Mouse (Mus musculus): ENCODE measurements around the gene Flt3. TPM values are rescaled to one million over a fixed set of nuclear protein-coding genes. Genes with fewer than 3 reads are reported as not detected.
A peak's percentile ranks its signal among the peaks of the same experiment; 100 is the strongest.

Flt3 gene
- polyA plus RNA-seq, 1 experiment from 2014 or later: 0.04 TPM

DNA sequence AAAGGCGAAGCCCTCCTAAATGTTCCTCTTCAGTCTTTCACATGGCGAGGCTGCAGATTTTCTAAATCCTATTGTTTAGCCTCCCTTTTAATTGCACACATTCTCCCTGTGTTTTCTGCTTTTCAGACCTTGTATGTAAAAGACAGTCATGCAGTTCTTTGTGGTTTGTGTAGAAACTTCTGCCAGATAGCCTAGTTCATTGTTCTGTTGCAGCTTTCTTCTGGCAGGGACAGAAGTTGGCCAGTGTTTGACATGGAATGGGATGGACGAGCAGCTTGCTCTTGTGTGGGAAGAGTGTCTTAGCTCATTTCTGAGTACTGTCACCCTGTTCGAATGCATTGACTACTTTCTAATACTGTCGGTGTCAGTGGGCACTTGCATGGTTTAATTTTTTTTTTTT, 36.2 kb upstream of the Flt3 start:
- H3K9ac ChIP-seq (ENCODE audit: low read length): no peak overlapping the region

GRCm38 (mm10) chr5:147435751-147436150, 35.5 kb upstream of the Flt3 start:
- H3K4me1 ChIP-seq (ENCODE audit: control insufficient read depth, insufficient read depth, low read length): peaks cover 29% of the 10 kb centered on the region
- H3K4me3 ChIP-seq (ENCODE audit: low read depth, low read length): no peak overlapping the region
- H3K4me2 ChIP-seq (ENCODE audit: low read length): no peak overlapping the region
- DNase-seq (ENCODE audit: low spot score) (no peak), ATAC-seq (no peak)
- no peaks in the 10 kb centered on the region for H3K36me3 ChIP-seq (ENCODE audit: control insufficient read depth, insufficient read depth, low read length)
- no peak overlapping the region for H3K27ac ChIP-seq (ENCODE audit: low read depth, low read length)
- no peaks in the 10 kb centered on the region for H3K9me3 ChIP-seq (replicated peaks; ENCODE audit: control insufficient read depth, low read length)
- H3K27me3 ChIP-seq (replicated peaks; ENCODE audit: control insufficient read depth, insufficient read depth, low read length): no peaks in the 10 kb centered on the region
- 80% methylated on average over 2 of the region's 2 CpGs for WGBS
- no peak overlapping the region for H3K9ac ChIP-seq (ENCODE audit: low read length)

More for the DNA sequence above, 36.2 kb upstream of the Flt3 start:
- DNase-seq (ENCODE audit: low spot score) (no peak), ATAC-seq (no peak)
- H3K27ac ChIP-seq (ENCODE audit: low read depth, low read length): no peak overlapping the region; the same call in 1 of the 2 replicates
- peaks cover 28% of the 10 kb centered on the region for H3K4me1 ChIP-seq (ENCODE audit: control insufficient read depth, insufficient read depth, low read length)
- H3K27me3 ChIP-seq (replicated peaks; ENCODE audit: control insufficient read depth, insufficient read depth, low read length): no peaks in the 10 kb centered on the region
- no peak overlapping the region for H3K4me2 ChIP-seq (ENCODE audit: low read length)
- H3K36me3 ChIP-seq (ENCODE audit: control insufficient read depth, insufficient read depth, low read length): no peaks in the 10 kb centered on the region
- H3K9me3 ChIP-seq (replicated peaks; ENCODE audit: control insufficient read depth, low read length): no peaks in the 10 kb centered on the region
- 43% methylated on average over 5 of the region's 5 CpGs for WGBS
- H3K4me3 ChIP-seq (ENCODE audit: low read depth, low read length): no peak overlapping the region

DNA sequence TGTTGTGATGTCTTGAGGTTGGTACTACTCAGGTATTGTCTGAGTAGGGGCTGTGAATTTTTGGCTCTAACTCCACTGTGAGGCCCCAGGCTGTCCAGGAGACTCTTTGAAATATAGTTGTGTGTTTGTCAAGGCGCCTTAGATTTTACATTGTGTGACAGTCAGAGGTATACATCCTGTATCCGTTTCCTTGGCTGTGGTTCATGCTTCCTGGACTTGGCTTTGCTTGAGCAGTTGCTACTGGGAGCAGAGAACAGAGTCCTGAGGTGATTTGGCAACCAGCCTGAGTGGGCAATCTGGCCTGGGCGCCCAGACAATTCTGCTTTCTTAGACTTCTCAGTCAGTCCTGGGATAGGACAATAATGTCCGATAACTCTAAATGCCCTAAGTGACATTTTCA, 34.9 kb upstream of the Flt3 start:
- Histone ChIP-seq H3K36me3 (ENCODE audit: control insufficient read depth, insufficient read depth, low read length) (no peaks in the 10 kb centered on the region), H3K4me3 (ENCODE audit: low read depth, low read length) (no peak overlapping the region), H3K4me2 (ENCODE audit: low read length) (no peak overlapping the region), H3K4me1 (ENCODE audit: control insufficient read depth, insufficient read depth, low read length) (peaks cover 29% of the 10 kb centered on the region), H3K27ac (ENCODE audit: low read depth, low read length) (no peak overlapping the region), H3K9me3 (replicated peaks; ENCODE audit: control insufficient read depth, low read length) (no peaks in the 10 kb centered on the region), H3K9ac (ENCODE audit: low read length) (no peak overlapping the region), H3K27me3 (replicated peaks; ENCODE audit: control insufficient read depth, insufficient read depth, low read length) (no peaks in the 10 kb centered on the region)
- no peak for ATAC-seq
- DNase-seq (ENCODE audit: low spot score): peak; percentile 46
- WGBS: 56% methylated on average over 4 of the region's 4 CpGs

GRCm38 (mm10) chr5:147432927-147433326, 32.6 kb upstream of the Flt3 start:
- no peaks in the 10 kb centered on the region for H3K9me3 ChIP-seq (replicated peaks; ENCODE audit: control insufficient read depth, low read length)
- no peak overlapping the region for H3K27ac ChIP-seq (ENCODE audit: low read depth, low read length)
- no peaks in the 10 kb centered on the region for H3K27me3 ChIP-seq (replicated peaks; ENCODE audit: control insufficient read depth, insufficient read depth, low read length)
- WGBS: 89% methylated on average over 8 of the region's 8 CpGs
- H3K4me1 ChIP-seq (ENCODE audit: control insufficient read depth, insufficient read depth, low read length): peaks cover 29% of the 10 kb centered on the region
- no peaks in the 10 kb centered on the region for H3K36me3 ChIP-seq (ENCODE audit: control insufficient read depth, insufficient read depth, low read length)
- no peak overlapping the region for H3K4me2 ChIP-seq (ENCODE audit: low read length)
- H3K9ac ChIP-seq (ENCODE audit: low read length): no peak overlapping the region
- no peak for DNase-seq (ENCODE audit: low spot score)
- no peak overlapping the region for H3K4me3 ChIP-seq (ENCODE audit: low read depth, low read length)
- no peak for ATAC-seq

- 1% methylated on average over 32 of the region's 68 CpGs for WGBS
These were observed 30.9 kb upstream of the Flt3 start for GRCm38 (mm10) chr5:147430936-147431839.

DNA sequence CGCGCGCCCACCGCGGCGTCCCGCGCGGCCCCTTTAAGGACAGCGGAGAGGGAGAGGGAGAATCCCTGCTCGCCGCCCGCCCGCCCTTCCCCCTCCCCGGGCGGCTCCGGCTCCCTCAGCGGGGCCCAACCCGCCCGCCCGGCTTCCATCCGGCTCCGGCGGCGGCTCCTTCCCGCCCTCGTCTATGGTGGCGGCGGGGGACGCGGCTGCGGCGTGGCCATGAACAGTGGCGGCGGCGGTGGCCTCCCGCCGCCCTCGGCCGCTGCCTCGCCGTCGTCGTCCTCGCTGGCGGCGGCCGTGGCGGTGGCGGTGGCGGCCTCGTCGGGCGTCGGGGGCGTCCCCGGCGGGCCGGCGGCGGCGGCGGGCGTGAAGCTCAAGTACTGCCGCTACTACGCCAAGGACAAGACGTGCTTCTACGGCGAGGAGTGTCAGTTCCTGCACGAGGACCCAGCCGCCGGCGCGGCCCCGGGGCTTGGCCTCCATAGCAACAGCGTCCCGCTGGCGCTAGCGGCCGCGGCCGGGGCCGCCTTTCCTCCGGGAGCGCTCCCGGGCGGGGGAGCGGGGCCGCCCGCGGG, 30.2 kb upstream of the Flt3 start:
- Histone ChIP-seq H3K9me3 (replicated peaks; ENCODE audit: control insufficient read depth, low read length) (no peaks in the 10 kb centered on the region), H3K4me2 (ENCODE audit: low read length) (peak overlapping the region; percentile 79), H3K36me3 (ENCODE audit: control insufficient read depth, insufficient read depth, low read length) (no peaks in the 10 kb centered on the region), H3K4me1 (ENCODE audit: control insufficient read depth, insufficient read depth, low read length) (peaks cover 18% of the 10 kb centered on the region), H3K9ac (ENCODE audit: low read length) (peak overlapping the region; percentile 83), H3K27ac (ENCODE audit: low read depth, low read length) (peak overlapping the region; percentile 96), H3K4me3 (ENCODE audit: low read depth, low read length) (peak overlapping the region; percentile 98), H3K27me3 (replicated peaks; ENCODE audit: control insufficient read depth, insufficient read depth, low read length) (no peaks in the 10 kb centered on the region)
- 0% methylated on average over 32 of the region's 91 CpGs for WGBS
- DNase-seq (ENCODE audit: low spot score) (peak; percentile 46), ATAC-seq (peak; percentile 89)

More at GRCm38 (mm10) chr5:147430936-147431839, 30.9 kb upstream of the Flt3 start:
- ATAC-seq: peak; percentile 53
- H3K4me1 ChIP-seq (ENCODE audit: control insufficient read depth, insufficient read depth, low read length): peaks cover 19% of the 10 kb centered on the region
- DNase-seq (ENCODE audit: low spot score): peak; percentile 65
- no peaks in the 10 kb centered on the region for H3K36me3 ChIP-seq (ENCODE audit: control insufficient read depth, insufficient read depth, low read length)
- peak overlapping the region; percentile 96 for H3K27ac ChIP-seq (ENCODE audit: low read depth, low read length)
- peak overlapping the region; percentile 79 for H3K4me2 ChIP-seq (ENCODE audit: low read length)
- no peaks in the 10 kb centered on the region for H3K27me3 ChIP-seq (replicated peaks; ENCODE audit: control insufficient read depth, insufficient read depth, low read length)
- H3K9me3 ChIP-seq (replicated peaks; ENCODE audit: control insufficient read depth, low read length): no peaks in the 10 kb centered on the region
- H3K4me3 ChIP-seq (ENCODE audit: low read depth, low read length): peak overlapping the region; percentile 98
- H3K9ac ChIP-seq (ENCODE audit: low read length): peak overlapping the region; percentile 83

DNA sequence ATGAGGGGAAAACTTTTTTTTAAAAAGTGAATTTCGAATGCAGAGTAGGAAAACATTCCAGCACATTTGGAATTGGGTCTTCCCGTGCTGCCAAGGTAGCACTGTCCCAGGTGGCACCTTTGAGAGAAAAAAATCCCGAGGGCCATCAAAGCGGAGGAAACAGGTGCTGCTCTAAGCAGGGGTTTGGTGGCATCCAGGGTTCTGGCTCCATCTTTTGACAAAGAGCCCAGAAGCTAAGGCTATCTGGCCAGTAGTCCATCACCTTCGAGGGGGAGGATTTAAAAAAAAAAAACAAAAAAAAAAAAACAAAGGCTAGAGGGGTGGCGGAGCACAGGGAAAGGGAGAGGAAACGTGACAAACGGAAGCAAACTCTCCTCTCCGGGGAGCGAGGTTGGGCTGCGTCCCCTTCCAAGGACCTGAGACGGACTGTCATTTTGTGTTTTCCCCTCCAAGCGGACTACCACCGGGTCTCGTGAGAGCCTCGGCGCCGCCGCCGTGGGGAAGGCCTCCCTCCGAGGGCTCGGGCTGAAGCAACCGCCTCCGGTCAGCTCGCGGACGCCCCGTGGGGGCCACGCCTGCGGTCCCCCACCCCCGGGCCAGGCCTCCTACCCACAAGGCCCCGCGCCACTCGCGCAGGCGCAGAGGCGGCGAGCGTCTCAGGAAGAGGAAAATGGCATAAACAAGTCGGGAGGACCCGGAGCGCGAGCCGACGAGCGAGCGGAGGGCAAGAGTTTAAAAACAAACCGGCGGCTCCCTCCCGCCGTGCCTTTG, 29.4 kb upstream of the Flt3 start, which contains the start of gene Pan3:
Pan3 (plus strand) TSS at position 627 of the 771 bp plus-strand sequence.
- under 1% methylated on average over 50 of the region's 51 CpGs for WGBS
- H3K9ac ChIP-seq (ENCODE audit: low read length): peak within 1 kb of the TSS; percentile 83
- no peaks in the 10 kb centered on the region for H3K36me3 ChIP-seq (ENCODE audit: control insufficient read depth, insufficient read depth, low read length)
- H3K4me2 ChIP-seq (ENCODE audit: low read length): peak within 1 kb of the TSS; percentile 79
- peak within 1 kb of the TSS; percentile 98 for H3K4me3 ChIP-seq (ENCODE audit: low read depth, low read length)
- DNase-seq (ENCODE audit: low spot score) (peak; percentile 95), ATAC-seq (peak; percentile 89)
- peaks cover 12% of the 10 kb centered on the region for H3K4me1 ChIP-seq (ENCODE audit: control insufficient read depth, insufficient read depth, low read length)
- H3K27ac ChIP-seq (ENCODE audit: low read depth, low read length): peak within 1 kb of the TSS; percentile 96
- H3K9me3 ChIP-seq (replicated peaks; ENCODE audit: control insufficient read depth, low read length): no peaks in the 10 kb centered on the region
- no peaks in the 10 kb centered on the region for H3K27me3 ChIP-seq (replicated peaks; ENCODE audit: control insufficient read depth, insufficient read depth, low read length)

- Histone ChIP-seq H3K27ac (ENCODE audit: low read depth, low read length) (no peak overlapping the region), H3K36me3 (ENCODE audit: control insufficient read depth, insufficient read depth, low read length) (no peaks in the 10 kb centered on the region), H3K9me3 (replicated peaks; ENCODE audit: control insufficient read depth, low read length) (no peaks in the 10 kb centered on the region), H3K4me3 (ENCODE audit: low read depth, low read length) (no peak overlapping the region), H3K9ac (ENCODE audit: low read length) (no peak overlapping the region), H3K4me2 (ENCODE audit: low read length) (no peak overlapping the region), H3K4me1 (ENCODE audit: control insufficient read depth, insufficient read depth, low read length) (0 out of 2 replicates have a peak, but pooled peaks cover 3% of the 10 kb centered on the region), H3K27me3 (replicated peaks; ENCODE audit: control insufficient read depth, insufficient read depth, low read length) (no peaks in the 10 kb centered on the region)
- no peak for DNase-seq (ENCODE audit: low spot score)
- WGBS: 81% methylated on average over 4 of the region's 4 CpGs
- no peak for ATAC-seq
These were observed 25.9 kb upstream of the Flt3 start for GRCm38 (mm10) chr5:147426048-147426805.
